Comparison of ENCODE assay signal across 11 mouse cellular contexts in genomic region chr11:68953903-68954302, GRCm38 (mm10). TPM values are rescaled to one million over a fixed set of nuclear protein-coding genes. Genes with fewer than 3 reads are reported as not detected.
DNase-seq lines count a peak whose midpoint lies in the region; ATAC-seq lines count a peak whose summit lies in the region.
"Had no signal": no experiment of that assay in that cellular context is flagged by ENCODE, and none has a peak within 500 bp of the region (broad histone marks: within the 10 kb centered on the region; RNA-seq: fewer than 3 reads in every experiment).

No protein-coding gene starts in this region.

- H3K4me3 ChIP-seq in kidney, embryonic 14.5 days (ENCODE audit: low read length): peak overlapping the region; percentile 29
- H3K4me3 ChIP-seq in embryonic facial prominence, embryonic 14.5 days (ENCODE audit: low read depth, low read length): peak overlapping the region; percentile 38
- peak overlapping the region; percentile 44 for H3K4me3 ChIP-seq in intestine, embryonic 16.5 days (ENCODE audit: low read length)

- no peaks in the 10 kb centered on the region for H3K36me3 ChIP-seq in kidney, embryonic 14.5 days (ENCODE audit: control insufficient read depth, insufficient read depth, low read length)
- H3K36me3 ChIP-seq in embryonic facial prominence, embryonic 14.5 days (ENCODE audit: control insufficient read depth, insufficient read depth, low read length): no peaks in the 10 kb centered on the region
- H3K36me3 ChIP-seq in intestine, embryonic 16.5 days (ENCODE audit: control insufficient read depth, insufficient read depth, low read length): no peaks in the 10 kb centered on the region

- ATAC-seq in kidney, embryonic 14.5 days (ENCODE audit: low FRiP score, low TSS enrichment): no peak
- no peak for ATAC-seq in embryonic facial prominence, embryonic 14.5 days (ENCODE audit: low read depth)
- ATAC-seq in intestine, embryonic 16.5 days: no peak

- intact Hi-C loops in gastrocnemius, postnatal 14 days (cut with DNase I; ENCODE audit: low total_unique reads): no loop called here

- H3K27me3 ChIP-seq in kidney, embryonic 14.5 days (ENCODE audit: control insufficient read depth, insufficient read depth, low read length): peaks cover 16% of the 10 kb centered on the region
- peaks cover 17% of the 10 kb centered on the region for H3K27me3 ChIP-seq in embryonic facial prominence, embryonic 14.5 days (replicated peaks; ENCODE audit: control insufficient read depth, insufficient read depth, low read length)
- peaks cover 33% of the 10 kb centered on the region for H3K27me3 ChIP-seq in intestine, embryonic 16.5 days (replicated peaks; ENCODE audit: control insufficient read depth, insufficient read depth, low read length)

- DNase-seq in kidney, adult 18-20 months: no peak
- no peak for DNase-seq in embryonic facial prominence, embryonic 14.5 days (ENCODE audit: low spot score)
- DNase-seq in neural tube, embryonic 10.5 days (ENCODE audit: extremely low spot score, low spot score): peak; percentile 51
- no peak for DNase-seq in ovary, postnatal 14 days (ENCODE audit: low spot score)
- no peak for DNase-seq in urinary bladder, adult 2 months (ENCODE audit: low spot score)
- no peak for DNase-seq in gastrocnemius, postnatal 14 days
- DNase-seq: cerebellum, adult 9-10 months had no signal

- H3K27ac ChIP-seq in kidney, embryonic 14.5 days (ENCODE audit: low read depth, low read length): no peak overlapping the region
- no peak overlapping the region for H3K27ac ChIP-seq in embryonic facial prominence, embryonic 14.5 days (replicated peaks; ENCODE audit: low read depth, low read length)
- no peak overlapping the region for H3K27ac ChIP-seq in intestine, embryonic 16.5 days (ENCODE audit: low read length)

- H3K9me3 ChIP-seq in kidney, embryonic 14.5 days (ENCODE audit: control insufficient read depth, low read length): no peaks in the 10 kb centered on the region
- no peaks in the 10 kb centered on the region for H3K9me3 ChIP-seq in embryonic facial prominence, embryonic 14.5 days (ENCODE audit: control insufficient read depth, low read length)
- no peaks in the 10 kb centered on the region for H3K9me3 ChIP-seq in intestine, embryonic 16.5 days (ENCODE audit: control insufficient read depth, low read length)

- peak overlapping the region; percentile 13; the same call in 1 of the 2 replicates for H3K9ac ChIP-seq in kidney, embryonic 14.5 days (ENCODE audit: low read depth, low read length)
- H3K9ac ChIP-seq in embryonic facial prominence, embryonic 14.5 days (ENCODE audit: low read depth, low read length): no peak overlapping the region
- H3K9ac ChIP-seq in intestine, embryonic 16.5 days (ENCODE audit: low read depth, low read length): peak overlapping the region; percentile 24; the same call in 1 of the 2 replicates

- H3K4me1 ChIP-seq in kidney, embryonic 14.5 days (ENCODE audit: control insufficient read depth, insufficient read depth, low read length): no peaks in the 10 kb centered on the region; the same call in 1 of the 2 replicates
- no peaks in the 10 kb centered on the region; the same call in 1 of the 2 replicates for H3K4me1 ChIP-seq in embryonic facial prominence, embryonic 14.5 days (ENCODE audit: control insufficient read depth, insufficient read depth, low read length)
- peaks cover 4% of the 10 kb centered on the region for H3K4me1 ChIP-seq in intestine, embryonic 16.5 days (ENCODE audit: control insufficient read depth, insufficient read depth, low read length)

- peak overlapping the region; percentile 47 for H3K4me2 ChIP-seq in kidney, embryonic 14.5 days (replicated peaks; ENCODE audit: low read depth, low read length)
- H3K4me2 ChIP-seq in embryonic facial prominence, embryonic 14.5 days (ENCODE audit: low read depth, low read length): peak overlapping the region; percentile 52
- peak overlapping the region; percentile 75 for H3K4me2 ChIP-seq in intestine, embryonic 16.5 days (ENCODE audit: low read depth, low read length)

- 8% methylated on average over 13 of the region's 13 CpGs for WGBS in kidney, embryonic 14.5 days
- 16% methylated on average over 13 of the region's 13 CpGs for WGBS in embryonic facial prominence, embryonic 14.5 days
- 17% methylated on average over 13 of the region's 13 CpGs for WGBS in intestine, embryonic 16.5 days

RNA-seq across cellular contexts. Expression of gene Arhgef15, which starts 3.4 kb away (rescaled TPM):
- polyA plus RNA-seq in kidney, embryonic 14.5 days (2014; fragmentation: Nextera tagmentation; extraction: Ambion mirVana): 10.2 and 15.9 TPM in 2 replicates
- polyA plus RNA-seq in embryonic facial prominence, embryonic 14.5 days (2014; fragmentation: Nextera tagmentation; extraction: Ambion mirVana): 7.3 and 8.9 TPM in 2 replicates
- 8.3 and 9.0 TPM in 2 replicates for polyA plus RNA-seq in intestine, embryonic 16.5 days (2015; fragmentation: Nextera tagmentation; extraction: Ambion mirVana)
- 7.9 and 10.6 TPM in 2 replicates for polyA plus RNA-seq in urinary bladder, adult 2 months (2012; rRNA removed)
- 10 to 100 TPM; 10.7 to 13.8 TPM for total RNA-seq in gastrocnemius, postnatal 14 days (2021)

RNA-seq across cellular contexts. Expression of gene Slc25a35, which starts 14.0 kb away (rescaled TPM):
- polyA plus RNA-seq in kidney, embryonic 14.5 days (2014; fragmentation: Nextera tagmentation; extraction: Ambion mirVana): 3.4 and 4.5 TPM in 2 replicates
- 3.4 and 5.0 TPM in 2 replicates for polyA plus RNA-seq in embryonic facial prominence, embryonic 14.5 days (2014; fragmentation: Nextera tagmentation; extraction: Ambion mirVana)
- 3.5 and 3.8 TPM in 2 replicates for polyA plus RNA-seq in intestine, embryonic 16.5 days (2015; fragmentation: Nextera tagmentation; extraction: Ambion mirVana)
- polyA plus RNA-seq in urinary bladder, adult 2 months (2012; rRNA removed): 27.3 and 32.4 TPM in 2 replicates
- 1 to 10 TPM; 4.3 to 5.7 TPM for total RNA-seq in gastrocnemius, postnatal 14 days (2021)

RNA-seq across cellular contexts. Expression of gene Rangrf, which starts 21.1 kb away (rescaled TPM):
- 68.7 and 95.2 TPM in 2 replicates for polyA plus RNA-seq in kidney, embryonic 14.5 days (2014; fragmentation: Nextera tagmentation; extraction: Ambion mirVana)
- polyA plus RNA-seq in embryonic facial prominence, embryonic 14.5 days (2014; fragmentation: Nextera tagmentation; extraction: Ambion mirVana): 44.9 and 50.1 TPM in 2 replicates
- polyA plus RNA-seq in intestine, embryonic 16.5 days (2015; fragmentation: Nextera tagmentation; extraction: Ambion mirVana): 48.2 and 56.7 TPM in 2 replicates
- polyA plus RNA-seq in urinary bladder, adult 2 months (2012; rRNA removed): 31.8 and 39.0 TPM in 2 replicates
- 10 to 100 TPM; 54.2 to 57.7 TPM for total RNA-seq in gastrocnemius, postnatal 14 days (2021)

RNA-seq across cellular contexts. Expression of gene Odf4, which starts 27.0 kb away (rescaled TPM):
- polyA plus RNA-seq in kidney, embryonic 14.5 days (2014; fragmentation: Nextera tagmentation; extraction: Ambion mirVana): not detected in 2 replicates
- not detected in 2 replicates for polyA plus RNA-seq in embryonic facial prominence, embryonic 14.5 days (2014; fragmentation: Nextera tagmentation; extraction: Ambion mirVana)
- polyA plus RNA-seq in intestine, embryonic 16.5 days (2015; fragmentation: Nextera tagmentation; extraction: Ambion mirVana): not detected in 2 replicates
- not detected in 2 replicates for polyA plus RNA-seq in urinary bladder, adult 2 months (2012; rRNA removed)
- not detected for total RNA-seq in gastrocnemius, postnatal 14 days (2021)
- total RNA-seq: MEL had no signal
- polyA plus RNA-seq: large intestine, adult 2 months had no signal

RNA-seq across cellular contexts. Expression of gene Rpl26, which starts 52.5 kb away (rescaled TPM):
- 1,184 and 1,677 TPM in 2 replicates for polyA plus RNA-seq in kidney, embryonic 14.5 days (2014; fragmentation: Nextera tagmentation; extraction: Ambion mirVana)
- polyA plus RNA-seq in embryonic facial prominence, embryonic 14.5 days (2014; fragmentation: Nextera tagmentation; extraction: Ambion mirVana): 1,088 and 1,233 TPM in 2 replicates
- 784 and 889 TPM in 2 replicates for polyA plus RNA-seq in intestine, embryonic 16.5 days (2015; fragmentation: Nextera tagmentation; extraction: Ambion mirVana)
- 3,701 and 3,960 TPM in 2 replicates for polyA plus RNA-seq in urinary bladder, adult 2 months (2012; rRNA removed)
- 100 to 1,000 TPM; 791 to 878 TPM for total RNA-seq in gastrocnemius, postnatal 14 days (2021)
